Mouse (Mus musculus): ENCODE measurements around the gene Olfr1377.
"Not testable (repeated sequence)": the region's sequence is repeated elsewhere in the genome, so short reads cannot be mapped to it uniquely, and the experiment has no call there.

DNA sequence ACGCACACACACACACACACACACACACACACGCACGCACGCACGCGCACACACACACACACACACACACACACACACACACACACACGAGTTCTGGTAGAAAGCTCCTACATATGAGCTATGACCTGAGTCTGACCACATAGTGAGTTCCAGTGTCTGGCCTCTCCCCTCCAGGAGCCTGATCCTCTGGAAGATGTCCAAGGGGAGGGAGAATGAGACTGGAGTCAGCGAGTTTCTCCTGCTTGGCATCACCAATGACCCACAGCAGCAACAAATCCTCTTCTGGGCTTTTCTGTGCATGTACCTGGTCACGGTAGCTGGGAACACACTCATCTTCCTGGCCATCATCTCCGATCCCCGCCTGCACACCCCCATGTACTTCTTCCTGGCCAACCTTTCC is 45.0 kb downstream of the Olfr1377 start:
- TF ChIP-seq CTCF (IDR thresholded peaks at IDR 0.05; ENCODE audit: borderline replicate concordance, insufficient read depth, low read depth, low read length); POLR2A (IDR thresholded peaks at IDR 0.05; ENCODE audit: borderline replicate concordance, insufficient read depth, low read length): not testable (repeated sequence)
